Mouse (Mus musculus) intestine, embryonic 16.5 days (tissue): Measurements from ENCODE around the gene Zbtb8os. TPM values are rescaled to one million over a fixed set of nuclear protein-coding genes. Genes with fewer than 3 reads are reported as not detected.

Experiments used
- ATAC-seq: fragments of 200-750 bp; cut with Nextera tagmentation; 2 replicates; pipeline ENCODE4 v1.8.0; 2017; ENCODE audit warnings: moderate TSS enrichment, moderate library complexity
- H3K27ac ChIP-seq: fragments of 300-500 bp; sonication (generic); 2 replicates; pipeline ENCODE4 v1.5.1; 2014; ENCODE audit warnings: mild to moderate bottlenecking, low read length
- H3K27me3 ChIP-seq: fragments of 300-500 bp; sonication (generic); replicated peaks from 2 replicates; pipeline ENCODE4 v1.6.1; 2014; ENCODE audit warnings: low read length, control low read depth, mixed read lengths; ENCODE audit not compliant: control insufficient read depth, insufficient read depth
- H3K36me3 ChIP-seq: fragments of 300-500 bp; sonication (generic); 2 replicates; pipeline ENCODE4 v1.6.1; 2014; ENCODE audit warnings: low read length, control low read depth; ENCODE audit not compliant: control insufficient read depth, insufficient read depth
- H3K4me1 ChIP-seq: fragments of 300-500 bp; sonication (generic); 2 replicates; pipeline ENCODE4 v1.6.1; 2014; ENCODE audit warnings: low read length, control low read depth, mixed read lengths; ENCODE audit not compliant: control insufficient read depth, insufficient read depth
- H3K4me2 ChIP-seq: fragments of 300-500 bp; sonication (generic); 2 replicates; pipeline ENCODE4 v1.6.1; 2014; ENCODE audit warnings: low read depth, low read length, control low read depth
- H3K4me3 ChIP-seq: fragments of 300-500 bp; sonication (generic); 2 replicates; pipeline ENCODE4 v1.5.1; 2014; ENCODE audit warnings: mild to moderate bottlenecking, low read length
- H3K9ac ChIP-seq: fragments of 300-500 bp; sonication (generic); 2 replicates; pipeline ENCODE4 v1.6.1; 2014; ENCODE audit warnings: low read depth, low read length
- H3K9me3 ChIP-seq: fragments of 300-500 bp; sonication (generic); 2 replicates; pipeline ENCODE4 v1.6.1; 2016; ENCODE audit warnings: low read length, control low read depth; ENCODE audit not compliant: control insufficient read depth
- WGBS: fragments of 180-500 bp; shearing (Covaris S2); extraction: QIAGEN DNeasy Blood & Tissue Kit; methylation state at CpG from one replicate; pipeline ENCODE4 v1.1.7; 2014; 5-methylcytosine and 5-hydroxymethylcytosine counted together
- polyA plus RNA-seq: library from polyadenylated mRNA; unstranded; fragments of >200 nt; fragmentation: Nextera tagmentation; extraction: Ambion mirVana; gene quantifications from 2 replicates; pipeline ENCODE4 v1.2.1, GENCODE M21; 2015

The Zbtb8os gene
- polyA plus RNA-seq, 1 experiment from 2014 or later: 64.2 TPM

GRCm38 (mm10) chr4:129322042-129322441, 13.5 kb upstream of the Zbtb8os start:
- WGBS: 92% methylated on average over 5 of the region's 5 CpGs
- H3K36me3 ChIP-seq: peaks cover 15% of the 10 kb centered on the region

GRCm38 (mm10) chr4:129323491-129323890, 12.0 kb upstream of the Zbtb8os start:
- peaks cover 4% of the 10 kb centered on the region; the same call in 1 of the 2 replicates for H3K4me1 ChIP-seq
- H3K27ac ChIP-seq: no peak overlapping the region
- 93% methylated on average over 1 of the region's 1 CpGs for WGBS
- no peak overlapping the region for H3K9ac ChIP-seq
- no peak for ATAC-seq
- H3K27me3 ChIP-seq: no peaks in the 10 kb centered on the region
- no peak overlapping the region for H3K4me2 ChIP-seq
- H3K9me3 ChIP-seq: no peaks in the 10 kb centered on the region
- H3K36me3 ChIP-seq: peaks cover 12% of the 10 kb centered on the region
- no peak overlapping the region for H3K4me3 ChIP-seq

More at GRCm38 (mm10) chr4:129322042-129322441, 13.5 kb upstream of the Zbtb8os start:
- Histone ChIP-seq H3K9me3 (no peaks in the 10 kb centered on the region), H3K9ac (no peak overlapping the region), H3K27ac (no peak overlapping the region), H3K4me1 (peaks cover 4% of the 10 kb centered on the region; the same call in 1 of the 2 replicates), H3K4me2 (no peak overlapping the region), H3K4me3 (no peak overlapping the region), H3K27me3 (no peaks in the 10 kb centered on the region)
- ATAC-seq: no peak

- no peak for ATAC-seq
- H3K9ac ChIP-seq: no peak overlapping the region
Observed at GRCm38 (mm10) chr4:129324756-129325155, 10.7 kb upstream of the Zbtb8os start.

GRCm38 (mm10) chr4:129326191-129326590, 9.3 kb upstream of the Zbtb8os start:
- Histone ChIP-seq H3K27me3 (no peaks in the 10 kb centered on the region), H3K36me3 (peaks cover 7% of the 10 kb centered on the region), H3K4me3 (no peak overlapping the region), H3K4me2 (no peak overlapping the region), H3K4me1 (peaks cover 4% of the 10 kb centered on the region; the same call in 1 of the 2 replicates), H3K27ac (no peak overlapping the region), H3K9ac (no peak overlapping the region), H3K9me3 (no peaks in the 10 kb centered on the region)
- ATAC-seq: no peak
- 42% methylated on average over 1 of the region's 1 CpGs for WGBS

More at GRCm38 (mm10) chr4:129324756-129325155, 10.7 kb upstream of the Zbtb8os start:
- Histone ChIP-seq H3K27ac (no peak overlapping the region), H3K4me2 (no peak overlapping the region), H3K9me3 (no peaks in the 10 kb centered on the region), H3K36me3 (peaks cover 11% of the 10 kb centered on the region), H3K4me1 (peaks cover 4% of the 10 kb centered on the region; the same call in 1 of the 2 replicates), H3K4me3 (no peak overlapping the region), H3K27me3 (no peaks in the 10 kb centered on the region)
- WGBS: 83% methylated on average over 1 of the region's 1 CpGs

- ATAC-seq: no peak
- Histone ChIP-seq H3K9ac (no peak overlapping the region), H3K4me3 (peak overlapping the region; percentile 9; the same call in 1 of the 2 replicates), H3K27me3 (no peaks in the 10 kb centered on the region), H3K4me1 (peaks cover 17% of the 10 kb centered on the region), H3K36me3 (peaks cover 3% of the 10 kb centered on the region), H3K9me3 (no peaks in the 10 kb centered on the region), H3K27ac (no peak overlapping the region), H3K4me2 (peak overlapping the region; percentile 59)
- WGBS: 40% methylated on average over 1 of the region's 1 CpGs
Observed at GRCm38 (mm10) chr4:129332846-129333245, 2.6 kb upstream of the Zbtb8os start.

- Histone ChIP-seq H3K4me2 (peak overlapping the region; percentile 59), H3K9ac (peak overlapping the region; percentile 92), H3K36me3 (no peaks in the 10 kb centered on the region), H3K4me3 (peak overlapping the region; percentile 77), H3K4me1 (peaks cover 18% of the 10 kb centered on the region), H3K27ac (peak overlapping the region; percentile 96), H3K9me3 (no peaks in the 10 kb centered on the region), H3K27me3 (no peaks in the 10 kb centered on the region)
- under 1% methylated on average over 62 of the region's 62 CpGs for WGBS
- peak; percentile 29 for ATAC-seq
Observed at GRCm38 (mm10) chr4:129334677-129335215, 749 bp upstream of the Zbtb8os start.

- WGBS: 41% methylated on average over 14 of the region's 14 CpGs
Observed at GRCm38 (mm10) chr4:129336291-129336690, 796 bp downstream of the Zbtb8os start.

GRCm38 (mm10) chr4:129339743-129340142, 4.2 kb downstream of the Zbtb8os start:
- ATAC-seq: no peak
- 86% methylated on average over 3 of the region's 3 CpGs for WGBS
- H3K4me1 ChIP-seq: 0 out of 2 replicates have a peak, but pooled peaks cover 3% of the 10 kb centered on the region
- H3K9ac ChIP-seq: no peak overlapping the region
- H3K9me3 ChIP-seq: no peaks in the 10 kb centered on the region
- no peaks in the 10 kb centered on the region for H3K27me3 ChIP-seq
- peaks cover 7% of the 10 kb centered on the region for H3K36me3 ChIP-seq
- no peak overlapping the region for H3K4me2 ChIP-seq
- H3K27ac ChIP-seq: no peak overlapping the region
- no peak overlapping the region for H3K4me3 ChIP-seq

More at GRCm38 (mm10) chr4:129336291-129336690, 796 bp downstream of the Zbtb8os start:
- H3K4me2 ChIP-seq: peak overlapping the region; percentile 76
- peak overlapping the region; percentile 77 for H3K4me3 ChIP-seq
- no peak for ATAC-seq
- no peaks in the 10 kb centered on the region for H3K9me3 ChIP-seq
- no peaks in the 10 kb centered on the region for H3K27me3 ChIP-seq
- H3K36me3 ChIP-seq: no peaks in the 10 kb centered on the region
- peaks cover 18% of the 10 kb centered on the region for H3K4me1 ChIP-seq
- peak overlapping the region; percentile 99 for H3K27ac ChIP-seq
- H3K9ac ChIP-seq: peak overlapping the region; percentile 76

GRCm38 (mm10) chr4:129341888-129342287, 6.4 kb downstream of the Zbtb8os start:
- H3K27ac ChIP-seq: no peak overlapping the region
- 0 out of 2 replicates have a peak, but pooled peaks cover 3% of the 10 kb centered on the region for H3K4me1 ChIP-seq
- H3K9me3 ChIP-seq: no peaks in the 10 kb centered on the region
- H3K4me3 ChIP-seq: no peak overlapping the region
- no peak overlapping the region for H3K4me2 ChIP-seq
- no peak for ATAC-seq
- H3K9ac ChIP-seq: no peak overlapping the region
- peaks cover 7% of the 10 kb centered on the region for H3K36me3 ChIP-seq
- no peaks in the 10 kb centered on the region for H3K27me3 ChIP-seq
- WGBS: 96% methylated on average over 1 of the region's 1 CpGs
